Mouse (Mus musculus) neural tube, embryonic 15.5 days (tissue): ENCODE measurements around the gene Maml2. TPM values are rescaled to one million over a fixed set of nuclear protein-coding genes. Genes with fewer than 3 reads are reported as not detected.

Experiments
- ATAC-seq: fragments of 200-750 bp; cut with Nextera tagmentation; 2 replicates; pipeline ENCODE4 v1.8.0; 2017; ENCODE audit warnings: mild to moderate bottlenecking, moderate TSS enrichment, moderate library complexity; ENCODE audit not compliant: low FRiP score
- H3K27ac ChIP-seq: fragments of 300-500 bp; sonication (generic); replicated peaks from 2 replicates; pipeline ENCODE4 v1.5.1; 2015; ENCODE audit warnings: mild to moderate bottlenecking, inconsistent platforms
- H3K27me3 ChIP-seq: fragments of 300-500 bp; sonication (generic); replicated peaks from 2 replicates; pipeline ENCODE4 v1.6.1; 2015; ENCODE audit warnings: inconsistent platforms
- H3K36me3 ChIP-seq: fragments of 300-500 bp; sonication (generic); 2 replicates; pipeline ENCODE4 v1.6.1; 2015; ENCODE audit warnings: inconsistent platforms
- H3K4me1 ChIP-seq: fragments of 300-500 bp; sonication (generic); 2 replicates; pipeline ENCODE4 v1.6.1; 2015; ENCODE audit warnings: inconsistent platforms
- H3K4me2 ChIP-seq: fragments of 300-500 bp; sonication (generic); 2 replicates; pipeline ENCODE4 v1.6.1; 2015; ENCODE audit warnings: inconsistent platforms, mild to moderate bottlenecking, moderate library complexity
- H3K4me3 ChIP-seq: fragments of 300-500 bp; sonication (generic); replicated peaks from 2 replicates; pipeline ENCODE4 v1.5.1; 2015; ENCODE audit warnings: mild to moderate bottlenecking, inconsistent platforms
- H3K9ac ChIP-seq: fragments of 300-500 bp; sonication (generic); replicated peaks from 2 replicates; pipeline ENCODE4 v1.6.1; 2015; ENCODE audit warnings: mild to moderate bottlenecking, inconsistent platforms
- H3K9me3 ChIP-seq: fragments of 300-500 bp; sonication (generic); replicated peaks from 2 replicates; pipeline ENCODE4 v1.6.1; 2016; ENCODE audit warnings: inconsistent platforms
- WGBS: fragments of 180-500 bp; shearing (Covaris S2); methylation state at CpG from one replicate; pipeline ENCODE4 v1.1.7; 2015; ENCODE audit warnings: mixed read lengths; 5-methylcytosine and 5-hydroxymethylcytosine counted together
- polyA plus RNA-seq: library from polyadenylated mRNA; unstranded; fragments of >200 nt; fragmentation: Nextera tagmentation; extraction: Ambion mirVana; gene quantifications from 2 replicates; pipeline ENCODE4 v1.2.1, GENCODE M21; 2015

The Maml2 gene
- polyA plus RNA-seq, 1 experiment from 2014 or later = 12.0 TPM

GRCm38 (mm10) chr9:13563475-13564414 lies 266.0 kb downstream of the Maml2 start:
- no peaks in the 10 kb centered on the region for H3K36me3 ChIP-seq
- no peak overlapping the region for H3K4me3 ChIP-seq
- H3K4me1 ChIP-seq = peaks cover 27% of the 10 kb centered on the region
- ATAC-seq = 0 out of 2 replicates have a peak, but pooled peaks have one; percentile 15
- WGBS = 68% methylated on average over 10 of the region's 10 CpGs
- H3K27ac ChIP-seq = peak overlapping the region; percentile 20; the same call in 1 of the 2 replicates
- H3K9ac ChIP-seq = no peak overlapping the region
- no peaks in the 10 kb centered on the region for H3K27me3 ChIP-seq
- H3K4me2 ChIP-seq = no peak overlapping the region
- H3K9me3 ChIP-seq = no peaks in the 10 kb centered on the region

- H3K4me1 ChIP-seq = peaks cover 27% of the 10 kb centered on the region
- ATAC-seq = 0 out of 2 replicates have a peak, but pooled peaks have one; percentile 19
- no peaks in the 10 kb centered on the region for H3K27me3 ChIP-seq
- H3K9ac ChIP-seq = 0 out of 2 replicates have a peak overlapping the region, but pooled peaks have one; percentile 7
- no peaks in the 10 kb centered on the region for H3K36me3 ChIP-seq
- H3K27ac ChIP-seq = no peak overlapping the region; the same call in 1 of the 2 replicates
- no peaks in the 10 kb centered on the region for H3K9me3 ChIP-seq
- H3K4me3 ChIP-seq = no peak overlapping the region
- WGBS = 40% methylated on average over 11 of the region's 11 CpGs
- no peak overlapping the region for H3K4me2 ChIP-seq
Observed at GRCm38 (mm10) chr9:13565343-13566019, 267.7 kb downstream of the Maml2 start.

- ATAC-seq = no peak
- no peaks in the 10 kb centered on the region for H3K27me3 ChIP-seq
- 93% methylated on average over 5 of the region's 5 CpGs for WGBS
Observed at GRCm38 (mm10) chr9:13566154-13566885, 268.6 kb downstream of the Maml2 start.

GRCm38 (mm10) chr9:13569023-13569422 lies 271.3 kb downstream of the Maml2 start:
- Histone ChIP-seq H3K27me3 (no peaks in the 10 kb centered on the region), H3K36me3 (no peaks in the 10 kb centered on the region), H3K4me2 (no peak overlapping the region), H3K9ac (no peak overlapping the region), H3K27ac (no peak overlapping the region), H3K4me3 (no peak overlapping the region), H3K9me3 (no peaks in the 10 kb centered on the region), H3K4me1 (peaks cover 16% of the 10 kb centered on the region)
- ATAC-seq = no peak
- 90% methylated on average over 4 of the region's 4 CpGs for WGBS

More at GRCm38 (mm10) chr9:13566154-13566885, 268.6 kb downstream of the Maml2 start:
- Histone ChIP-seq H3K36me3 (no peaks in the 10 kb centered on the region), H3K27ac (no peak overlapping the region), H3K9me3 (no peaks in the 10 kb centered on the region), H3K4me3 (no peak overlapping the region), H3K9ac (no peak overlapping the region), H3K4me1 (peaks cover 27% of the 10 kb centered on the region), H3K4me2 (no peak overlapping the region)

GRCm38 (mm10) chr9:13572847-13573246 lies 275.1 kb downstream of the Maml2 start:
- no peaks in the 10 kb centered on the region for H3K9me3 ChIP-seq
- no peak overlapping the region for H3K9ac ChIP-seq
- no peak overlapping the region for H3K4me2 ChIP-seq
- H3K4me3 ChIP-seq = no peak overlapping the region
- no peaks in the 10 kb centered on the region for H3K27me3 ChIP-seq
- WGBS = 99% methylated on average over 3 of the region's 3 CpGs
- ATAC-seq = no peak
- H3K27ac ChIP-seq = no peak overlapping the region
- H3K4me1 ChIP-seq = peaks cover 13% of the 10 kb centered on the region
- no peaks in the 10 kb centered on the region for H3K36me3 ChIP-seq

- Histone ChIP-seq H3K4me3 (no peak overlapping the region), H3K4me1 (peaks cover 13% of the 10 kb centered on the region), H3K27ac (no peak overlapping the region), H3K27me3 (no peaks in the 10 kb centered on the region), H3K4me2 (no peak overlapping the region), H3K9ac (no peak overlapping the region), H3K9me3 (no peaks in the 10 kb centered on the region), H3K36me3 (no peaks in the 10 kb centered on the region)
- 87% methylated on average over 5 of the region's 5 CpGs for WGBS
- no peak for ATAC-seq
Observed at GRCm38 (mm10) chr9:13574059-13574458, 276.3 kb downstream of the Maml2 start.

GRCm38 (mm10) chr9:13574913-13575312 lies 277.2 kb downstream of the Maml2 start:
- peaks cover 13% of the 10 kb centered on the region for H3K4me1 ChIP-seq
- H3K4me3 ChIP-seq = no peak overlapping the region
- H3K9me3 ChIP-seq = no peaks in the 10 kb centered on the region
- H3K9ac ChIP-seq = no peak overlapping the region
- H3K36me3 ChIP-seq = no peaks in the 10 kb centered on the region
- WGBS = 63% methylated on average over 2 of the region's 2 CpGs
- no peaks in the 10 kb centered on the region for H3K27me3 ChIP-seq
- H3K27ac ChIP-seq = no peak overlapping the region
- ATAC-seq = 0 out of 2 replicates have a peak, but pooled peaks have one; percentile 21
- no peak overlapping the region for H3K4me2 ChIP-seq

- H3K9ac ChIP-seq = no peak overlapping the region
- no peaks in the 10 kb centered on the region for H3K9me3 ChIP-seq
- peaks cover 13% of the 10 kb centered on the region for H3K4me1 ChIP-seq
- WGBS = 87% methylated on average over 1 of the region's 1 CpGs
- H3K27me3 ChIP-seq = no peaks in the 10 kb centered on the region
- no peak overlapping the region for H3K4me3 ChIP-seq
- H3K36me3 ChIP-seq = no peaks in the 10 kb centered on the region
- ATAC-seq = no peak
- no peak overlapping the region for H3K27ac ChIP-seq
- H3K4me2 ChIP-seq = no peak overlapping the region
Observed at GRCm38 (mm10) chr9:13577150-13577549, 279.4 kb downstream of the Maml2 start.

- Histone ChIP-seq H3K9ac (no peak overlapping the region), H3K4me2 (no peak overlapping the region), H3K27me3 (no peaks in the 10 kb centered on the region), H3K4me1 (peaks cover 10% of the 10 kb centered on the region; the same call in 1 of the 2 replicates), H3K9me3 (no peaks in the 10 kb centered on the region), H3K27ac (no peak overlapping the region), H3K4me3 (no peak overlapping the region), H3K36me3 (no peaks in the 10 kb centered on the region)
- ATAC-seq = no peak
- WGBS = 78% methylated on average over 5 of the region's 5 CpGs
Observed at GRCm38 (mm10) chr9:13581184-13581583, 283.4 kb downstream of the Maml2 start.

- no peak overlapping the region for H3K4me2 ChIP-seq
- H3K27me3 ChIP-seq = no peaks in the 10 kb centered on the region
- 46% methylated on average over 5 of the region's 5 CpGs for WGBS
- H3K27ac ChIP-seq = no peak overlapping the region
- no peak for ATAC-seq
- H3K9ac ChIP-seq = no peak overlapping the region
- no peaks in the 10 kb centered on the region for H3K36me3 ChIP-seq
- no peaks in the 10 kb centered on the region for H3K9me3 ChIP-seq
- H3K4me3 ChIP-seq = no peak overlapping the region
- peaks cover 20% of the 10 kb centered on the region for H3K4me1 ChIP-seq
Observed at GRCm38 (mm10) chr9:13583952-13584351, 286.2 kb downstream of the Maml2 start.

- H3K9me3 ChIP-seq = no peaks in the 10 kb centered on the region
- ATAC-seq = no peak
- WGBS = 88% methylated on average over 3 of the region's 3 CpGs
- H3K4me3 ChIP-seq = no peak overlapping the region
- H3K27me3 ChIP-seq = no peaks in the 10 kb centered on the region
- peaks cover 20% of the 10 kb centered on the region for H3K4me1 ChIP-seq
- H3K27ac ChIP-seq = no peak overlapping the region
- no peaks in the 10 kb centered on the region for H3K36me3 ChIP-seq
- no peak overlapping the region for H3K9ac ChIP-seq
- H3K4me2 ChIP-seq = no peak overlapping the region
Observed at GRCm38 (mm10) chr9:13584435-13584834, 286.7 kb downstream of the Maml2 start.
